Mouse (Mus musculus) effector memory CD4-positive, alpha-beta T cell, adult 7 months (primary cell): Measurements from ENCODE around the gene Cfap52. TPM values are rescaled to one million over a fixed set of nuclear protein-coding genes. Genes with fewer than 3 reads are reported as not detected.

Experiments
- polyA plus RNA-seq: library from polyadenylated mRNA; unstranded; fragments of 100-300 nt; shearing (Covaris generic); gene quantifications from one replicate; pipeline ENCODE4 v1.2.1, GENCODE M21; 2017

Cfap52 gene
- polyA plus RNA-seq: 0.65 TPM

GRCm38 (mm10) chr11:67965242-67965883, at the start of gene Cfap52:
TSS of gene Cfap52 (minus strand) at chr11:67965651.

GRCm38 (mm10) chr11:67965905-67966878, 741 bp upstream of the Cfap52 start, which contains the start of gene Stx8:
TSS of gene Stx8 (plus strand) at chr11:67966193.

GRCm38 (mm10) chr11:67921827-67922754, 43.4 kb downstream of the Cfap52 start, which contains the start of gene Usp43:
TSS of gene Usp43 (minus strand) at chr11:67922153.

Other genes with a start within 250 kb of the Cfap52 start
- not detected for gene Glp2r, start 194.5 kb downstream of the Cfap52 start, polyA plus RNA-seq
- gene Gsg1l2, start 191.0 kb downstream of the Cfap52 start, polyA plus RNA-seq: not detected
- not detected for gene Dhrs7c, start 167.5 kb downstream of the Cfap52 start, polyA plus RNA-seq
- gene Usp43, start 43.5 kb downstream of the Cfap52 start, polyA plus RNA-seq: not detected
- gene Stx8, start 542 bp upstream of the Cfap52 start, polyA plus RNA-seq: 69.8 TPM